Mouse (Mus musculus): Measurements from ENCODE around the gene Gm5788.
"Not testable (repeated sequence)": the region's sequence is repeated elsewhere in the genome, so short reads cannot be mapped to it uniquely, and the experiment has no call there.

Gm5788 gene

GRCm38 (mm10) chr12:87494421-87494820 is at the start of gene Gm5788:
TSS of gene Gm5788 (plus strand) at chr12:87494721.
- not testable (repeated sequence) for DNase-seq (ENCODE audit: extremely low read depth, low read depth)

DNA sequence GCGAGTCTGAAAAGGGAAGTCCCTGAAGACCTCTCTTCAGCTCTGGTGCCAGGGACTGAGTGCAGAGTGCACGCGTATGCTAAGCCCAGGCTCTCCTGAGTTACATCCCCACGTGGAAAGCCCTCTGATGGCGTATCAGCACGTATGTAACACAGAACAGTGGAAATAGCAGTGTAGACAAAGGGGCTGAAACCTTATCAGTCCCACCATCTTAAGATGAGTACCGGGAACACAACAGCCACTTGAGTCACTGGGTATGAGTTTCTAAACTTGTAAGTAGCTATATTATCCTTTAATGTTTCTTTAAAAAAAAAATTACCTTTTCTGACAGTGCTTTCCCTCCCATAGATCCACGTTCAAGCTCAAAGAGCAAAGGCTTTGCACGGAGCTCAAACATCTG is 45.1 kb upstream of the Gm5788 start:
- DNase-seq (ENCODE audit: extremely low read depth, low read depth), result no peak

- no peak for DNase-seq (ENCODE audit: extremely low read depth, low read depth)
Measured at GRCm38 (mm10) chr12:87464678-87465297, 29.7 kb upstream of the Gm5788 start.

- peak; percentile 26 for DNase-seq (ENCODE audit: extremely low read depth, low read depth)
Measured at GRCm38 (mm10) chr12:87470263-87471136, 24.0 kb upstream of the Gm5788 start.

GRCm38 (mm10) chr12:87471421-87471963 is 23.0 kb upstream of the Gm5788 start:
- no peak for DNase-seq (ENCODE audit: extremely low read depth, low read depth)

DNA sequence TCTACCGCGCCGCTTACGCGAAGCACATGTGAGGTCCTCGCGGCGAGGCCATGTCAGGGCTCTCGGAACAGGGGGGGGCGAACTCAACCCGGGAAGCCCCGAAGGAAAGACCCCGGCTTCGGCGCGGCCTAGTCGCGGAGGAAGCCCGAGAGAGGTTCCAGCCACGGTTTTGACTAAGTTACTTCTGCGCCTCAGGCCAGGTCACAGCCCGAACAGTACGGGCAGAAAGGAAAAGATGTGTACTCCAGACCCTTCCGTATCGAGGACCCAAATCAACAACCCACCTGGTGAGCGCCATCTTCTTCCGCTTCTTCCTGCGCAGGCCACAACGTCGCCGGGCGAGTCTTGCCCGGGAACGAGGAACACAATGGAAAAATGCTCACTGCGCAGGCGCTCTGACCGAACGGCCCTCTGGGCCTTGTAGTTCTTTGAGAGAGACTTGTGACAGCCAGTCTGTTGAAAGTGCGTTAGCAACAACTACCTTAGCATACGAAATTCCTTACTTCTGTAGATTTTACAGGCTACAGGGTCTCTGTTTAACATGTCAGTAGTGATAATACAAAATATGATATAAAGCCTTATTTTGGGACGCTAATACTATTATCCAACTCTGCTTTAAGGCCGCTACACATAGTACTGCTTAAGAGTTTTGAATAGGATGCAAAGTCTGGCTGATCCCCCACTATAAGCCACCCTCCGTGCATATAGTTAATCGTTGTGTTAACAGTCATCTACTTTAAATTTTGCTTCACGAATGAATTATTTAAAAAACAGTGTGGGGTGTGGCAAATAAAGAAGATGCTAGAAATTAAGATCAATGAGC is 22.3 kb upstream of the Gm5788 start, which contains the start of gene Snw1:
Gene Snw1, minus strand, starts transcription at position 311 of the 823 bp plus-strand sequence.
- peak; percentile 93 for DNase-seq (ENCODE audit: extremely low read depth, low read depth)

GRCm38 (mm10) chr12:87474756-87475155 is 19.8 kb upstream of the Gm5788 start:
- DNase-seq (ENCODE audit: extremely low read depth, low read depth), result no peak

DNA sequence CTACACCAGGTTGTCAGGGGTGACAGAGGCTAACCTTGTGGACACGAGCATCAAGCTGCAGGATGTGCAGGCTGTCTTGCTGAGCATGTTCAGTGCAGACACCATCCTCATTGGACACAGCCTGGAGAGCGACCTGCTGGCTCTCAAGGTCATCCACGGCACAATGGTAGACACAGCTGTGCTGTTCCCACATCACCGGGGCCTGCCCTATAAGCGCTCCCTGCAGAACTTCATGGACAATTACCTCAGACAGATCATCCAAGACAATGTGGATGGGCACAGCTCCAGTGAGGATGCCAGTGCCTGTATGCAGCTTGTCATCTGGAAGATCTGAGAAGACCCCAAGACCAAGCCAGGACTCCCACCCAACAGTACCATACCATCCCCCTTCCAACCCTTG is 12.0 kb upstream of the Gm5788 start:
- DNase-seq (ENCODE audit: extremely low read depth, low read depth), result not testable (repeated sequence)

DNA sequence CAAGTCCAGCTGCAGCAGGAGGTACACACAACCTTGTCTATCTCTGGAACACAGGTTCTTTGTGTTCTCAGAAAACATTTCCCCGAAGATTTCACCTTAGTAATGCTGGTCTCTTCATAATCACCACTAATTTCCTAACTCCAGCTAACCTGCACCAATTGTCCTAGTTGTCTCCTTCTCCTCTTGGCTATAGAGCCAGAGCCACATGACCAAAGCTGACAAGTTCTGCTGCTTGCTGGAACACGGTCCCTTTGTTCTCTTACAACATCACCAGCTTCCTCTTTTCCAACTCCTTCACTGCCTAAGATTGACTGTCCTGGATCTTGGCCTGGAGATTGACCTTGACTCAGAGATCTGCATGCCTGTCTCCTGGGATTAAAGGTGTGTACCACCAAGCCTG is 5.8 kb upstream of the Gm5788 start:
- peak; percentile 10 for DNase-seq (ENCODE audit: extremely low read depth, low read depth)

DNA sequence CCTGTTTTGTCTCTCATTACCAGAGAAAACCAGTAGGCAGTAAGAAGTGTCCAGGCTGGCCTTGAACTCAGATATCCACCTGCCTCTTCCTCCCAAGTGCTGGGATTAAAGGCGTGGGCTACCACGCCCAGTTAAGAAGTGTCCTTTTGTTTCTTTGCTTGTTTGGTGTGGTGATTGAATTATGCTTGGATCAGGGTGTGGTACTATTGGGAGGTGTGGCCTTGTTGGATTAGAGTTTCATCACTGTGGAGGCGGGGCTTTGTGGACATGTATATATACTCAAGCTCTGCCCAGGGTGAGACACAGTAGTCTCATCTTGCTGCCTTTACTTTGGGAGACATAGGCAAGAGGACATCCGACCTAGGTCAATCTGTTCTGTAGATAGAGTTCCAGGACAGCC is 19.5 kb downstream of the Gm5788 start, which contains the start of gene Gm8300:
Gene Gm8300, plus strand, starts transcription at position 301 of the 400 bp plus-strand sequence.
- DNase-seq (ENCODE audit: extremely low read depth, low read depth), result not testable (repeated sequence)

DNA sequence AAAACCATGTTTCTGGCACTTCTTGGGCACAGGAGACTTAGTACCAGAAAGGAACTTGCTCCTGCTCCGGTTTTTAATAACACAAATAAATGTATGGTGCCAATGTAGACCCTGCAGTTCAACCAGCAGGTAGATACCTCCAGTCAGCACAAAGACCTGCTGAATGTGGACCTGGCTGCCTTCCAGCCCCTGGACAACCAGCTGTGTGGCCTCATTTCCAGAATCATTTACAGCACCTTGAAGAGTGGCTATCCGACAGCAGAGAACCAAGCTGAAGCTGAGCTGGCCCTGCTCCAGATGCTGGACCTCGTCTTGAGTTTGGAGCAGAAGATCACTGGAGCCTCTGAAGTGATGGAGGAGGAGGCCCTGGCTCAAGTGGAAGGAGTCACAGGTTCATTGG is 25.1 kb downstream of the Gm5788 start:
- not testable (repeated sequence) for DNase-seq (ENCODE audit: extremely low read depth, low read depth)

- no peak for DNase-seq (ENCODE audit: extremely low read depth, low read depth)
Measured at GRCm38 (mm10) chr12:87543927-87544326, 49.4 kb downstream of the Gm5788 start.
